Mouse (Mus musculus): ENCODE results near the gene Zfp960.
A peak's percentile ranks its signal among the peaks of the same experiment; 100 is the strongest.
"Not testable (repeated sequence)": the region's sequence is repeated elsewhere in the genome, so short reads cannot be mapped to it uniquely, and the experiment has no call there.

The Zfp960 gene

GRCm38 (mm10) chr17:17063628-17064494 is at the start of gene Zfp960:
Zfp960 (plus strand) TSS chr17:17064113.
- peak; percentile 79 for DNase-seq (ENCODE audit: low spot score)

- not testable (repeated sequence) for DNase-seq (ENCODE audit: low spot score)
Measured at GRCm38 (mm10) chr17:17018071-17018470, 45.8 kb upstream of the Zfp960 start.

DNA sequence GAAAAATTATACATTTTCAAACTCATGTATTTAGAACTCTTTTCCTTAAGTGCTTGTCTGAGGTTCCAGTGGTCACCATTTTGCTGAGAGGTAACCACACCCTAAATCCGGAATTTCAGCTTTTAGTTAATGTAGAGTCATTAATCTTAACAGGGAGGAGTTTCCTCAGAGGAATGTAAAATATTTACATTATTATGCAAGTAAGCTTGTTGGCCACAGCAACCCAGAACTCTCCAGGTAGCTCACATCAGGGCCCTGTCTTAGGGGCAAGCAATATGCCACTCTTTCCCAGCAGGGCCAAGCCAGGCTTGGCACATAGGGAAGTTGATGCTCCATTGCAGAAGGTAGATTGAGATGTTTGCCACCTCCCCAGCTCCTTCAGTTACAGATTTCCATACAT is 4.3 kb upstream of the Zfp960 start:
- DNase-seq (ENCODE audit: low spot score): not testable (repeated sequence)

DNA sequence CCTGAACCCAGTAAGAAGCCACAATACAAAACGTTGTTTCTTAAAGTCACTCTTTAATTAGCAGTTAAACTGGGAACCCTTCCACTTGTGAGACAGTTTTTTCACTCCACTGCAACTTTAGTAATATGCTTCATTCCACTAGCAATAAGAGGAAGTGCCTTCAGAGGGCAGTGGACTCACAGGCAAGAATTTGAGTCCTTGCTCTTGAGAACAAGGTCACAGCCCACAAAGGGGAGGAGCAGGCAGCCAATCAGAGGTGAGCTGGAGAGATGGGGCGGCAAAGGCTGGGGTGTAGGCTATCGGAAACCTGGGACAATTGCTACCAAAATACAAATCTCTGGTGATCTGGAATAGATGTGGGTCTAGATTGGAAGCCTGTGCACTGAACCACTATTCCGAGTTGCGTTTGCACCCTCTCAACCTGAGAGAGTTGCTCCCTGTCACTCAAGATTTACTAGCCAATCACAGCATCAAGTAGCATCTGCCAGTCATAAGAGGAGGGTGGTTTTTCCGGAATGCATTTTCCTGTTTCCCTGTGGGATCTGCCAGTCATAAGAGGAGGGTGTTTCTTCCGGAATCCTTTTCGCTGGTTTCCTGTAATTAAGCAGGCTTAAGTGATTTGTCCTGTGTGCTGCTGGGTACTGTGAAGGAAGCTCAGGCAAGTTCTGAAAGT is 57.1 kb downstream of the Zfp960 start, which contains the start of gene Zfp97:
Zfp97 (plus strand) TSS at position 586 of the 673 bp plus-strand sequence.
- not testable (repeated sequence) for DNase-seq (ENCODE audit: low spot score)

Data from yolk sac, embryonic 10.5 days (tissue).